Mouse (Mus musculus) MEL (cell line): ENCODE measurements at regions not wholly inside any gene's neighbourhood (a gene's known extent, or its start where the extent isn't known, plus 50 kb on each side); places are given as distances from the start of the nearest gene placed in this dataset.

Source experiments
- BHLHE40 ChIP-seq: IDR thresholded peaks from 2 replicates; pipeline ENCODE4 v1.6.1; 2012; ENCODE audit warnings: low read depth, mild to moderate bottlenecking, inconsistent platforms, low read length, improper control_type of control experiment, borderline replicate concordance
- CTCF ChIP-seq, 3 experiments: IDR thresholded peaks in 2 of 3; conservative IDR thresholded peaks in 1 of 3; 2 replicates each; pipeline ENCODE4 v1.5.1; 2011 to 2012; ENCODE audit warnings: low read length in 3 of 3, low read depth in 2 of 3, mild to moderate bottlenecking in 2 of 3, improper control_type of control experiment in 1 of 3, inconsistent platforms in 1 of 3, mixed read lengths in 1 of 3, moderate library complexity in 1 of 3; ENCODE audit not compliant: control insufficient read depth in 1 of 3, insufficient read depth in 1 of 3, poor library complexity in 1 of 3, severe bottlenecking in 1 of 3
- E2F4 ChIP-seq: IDR thresholded peaks from 2 replicates; pipeline ENCODE4 v1.6.1; 2011; ENCODE audit warnings: low read depth, low read length, improper control_type of control experiment, borderline replicate concordance
- ETS1 ChIP-seq: IDR thresholded peaks from 2 replicates; pipeline ENCODE4 v1.6.1; 2012; ENCODE audit warnings: low read depth, mild to moderate bottlenecking, inconsistent platforms, low read length, improper control_type of control experiment, moderate library complexity
- GABPA ChIP-seq: IDR thresholded peaks from 2 replicates; pipeline ENCODE4 v1.6.1; 2012; ENCODE audit warnings: low read depth, mild to moderate bottlenecking, inconsistent platforms, low read length, improper control_type of control experiment, moderate library complexity
- HCFC1 ChIP-seq: IDR thresholded peaks from 2 replicates; pipeline ENCODE4 v1.6.1; 2012; ENCODE audit warnings: low read depth, mild to moderate bottlenecking, inconsistent platforms, low read length, improper control_type of control experiment, moderate library complexity
- NELFE ChIP-seq: IDR thresholded peaks from 2 replicates; pipeline ENCODE4 v1.6.1; 2011; ENCODE audit warnings: low read depth, low read length, improper control_type of control experiment
- POLR2AphosphoS2 ChIP-seq: IDR thresholded peaks from 2 replicates; pipeline ENCODE4 v1.6.1; 2011; ENCODE audit warnings: low read length, improper control_type of control experiment
- ZNF384 ChIP-seq: IDR thresholded peaks from 2 replicates; pipeline ENCODE4 v1.6.1; 2012; ENCODE audit warnings: low read depth, mild to moderate bottlenecking, inconsistent platforms, low read length, improper control_type of control experiment

GRCm38 (mm10) chr8:30441821-30442220 lies 2986.7 kb upstream of the 5930422O12Rik start:
- no peak for TF ChIP-seq HCFC1
- TF ChIP-seq ZNF384, result no peak
- no peak for TF ChIP-seq E2F4
- no peak for TF ChIP-seq BHLHE40
- no peak for TF ChIP-seq ETS1
- no peak for TF ChIP-seq POLR2AphosphoS2
- TF ChIP-seq CTCF (IDR thresholded peaks at IDR 0.05 in 2 of 3, conservative IDR thresholded peaks at IDR 0.05 in 1 of 3; ENCODE audit: control insufficient read depth in 1 of 3, insufficient read depth in 1 of 3, low read depth in 2 of 3, low read length in 3 of 3, poor library complexity in 1 of 3, severe bottlenecking in 1 of 3), result no peak
- TF ChIP-seq GABPA, result no peak
- TF ChIP-seq NELFE, result no peak
